Mouse (Mus musculus): ENCODE measurements around the gene Rap1gap. TPM values are rescaled to one million over a fixed set of nuclear protein-coding genes. Genes with fewer than 3 reads are reported as not detected.
A peak's percentile ranks its signal among the peaks of the same experiment; 100 is the strongest.

Rap1gap gene
- polyA plus RNA-seq (2017; shearing (Covaris generic)) = 1 to 10 TPM in 2 of 3 experiments, under 1 TPM in 1; 0.45 to 2.3 (median 1.9) TPM

DNA sequence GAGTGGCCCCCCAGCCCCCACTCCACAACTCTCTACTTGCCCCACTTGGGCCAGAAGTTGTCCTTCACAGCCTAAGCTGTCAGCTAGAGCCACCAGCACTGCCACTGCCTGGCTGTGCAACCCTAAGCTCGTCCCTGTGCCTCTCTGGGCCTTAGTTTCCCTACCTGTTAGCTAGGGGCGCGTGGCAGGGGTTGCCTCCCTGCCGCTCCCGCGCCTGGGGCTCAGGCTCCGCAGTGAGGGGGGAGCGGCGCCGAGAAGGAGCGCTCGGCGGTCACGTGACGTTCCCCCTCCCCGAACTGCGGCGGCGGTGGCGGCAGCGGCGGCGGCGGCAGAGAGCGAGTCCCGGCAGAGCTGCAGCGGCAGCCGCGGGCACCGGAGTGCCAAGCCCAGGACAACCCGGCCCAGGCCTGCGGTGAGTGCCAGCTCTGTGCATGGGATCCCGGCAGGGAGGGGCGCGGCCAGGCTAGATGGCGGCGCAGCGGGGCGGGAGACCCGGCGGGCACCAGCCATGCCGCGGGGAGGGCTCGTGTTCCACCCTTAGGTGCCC, at the start of gene Rap1gap:
Rap1gap (plus strand) TSS at position 294 of the 547 bp plus-strand sequence.
- ATAC-seq = no peak

DNA sequence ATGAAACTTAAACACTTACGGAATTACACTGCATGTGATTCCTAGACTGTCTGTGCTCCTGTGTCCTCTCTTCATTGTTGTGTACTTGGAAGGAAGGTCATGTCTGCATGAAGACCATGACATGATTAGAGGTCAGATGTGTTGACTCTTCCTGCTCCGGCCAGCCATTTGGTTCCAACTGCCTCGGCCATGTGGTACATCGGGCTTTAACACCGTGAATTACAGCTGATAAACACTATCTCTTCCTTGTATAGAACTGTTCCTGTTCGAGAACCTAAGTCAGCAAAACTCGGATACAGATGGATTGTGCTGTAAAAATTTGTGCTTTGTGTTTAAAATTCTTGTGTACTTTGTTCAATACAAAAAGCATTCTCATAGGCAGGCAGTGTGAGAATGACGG, 41.7 kb upstream of the Rap1gap start:
- no peak for ATAC-seq

DNA sequence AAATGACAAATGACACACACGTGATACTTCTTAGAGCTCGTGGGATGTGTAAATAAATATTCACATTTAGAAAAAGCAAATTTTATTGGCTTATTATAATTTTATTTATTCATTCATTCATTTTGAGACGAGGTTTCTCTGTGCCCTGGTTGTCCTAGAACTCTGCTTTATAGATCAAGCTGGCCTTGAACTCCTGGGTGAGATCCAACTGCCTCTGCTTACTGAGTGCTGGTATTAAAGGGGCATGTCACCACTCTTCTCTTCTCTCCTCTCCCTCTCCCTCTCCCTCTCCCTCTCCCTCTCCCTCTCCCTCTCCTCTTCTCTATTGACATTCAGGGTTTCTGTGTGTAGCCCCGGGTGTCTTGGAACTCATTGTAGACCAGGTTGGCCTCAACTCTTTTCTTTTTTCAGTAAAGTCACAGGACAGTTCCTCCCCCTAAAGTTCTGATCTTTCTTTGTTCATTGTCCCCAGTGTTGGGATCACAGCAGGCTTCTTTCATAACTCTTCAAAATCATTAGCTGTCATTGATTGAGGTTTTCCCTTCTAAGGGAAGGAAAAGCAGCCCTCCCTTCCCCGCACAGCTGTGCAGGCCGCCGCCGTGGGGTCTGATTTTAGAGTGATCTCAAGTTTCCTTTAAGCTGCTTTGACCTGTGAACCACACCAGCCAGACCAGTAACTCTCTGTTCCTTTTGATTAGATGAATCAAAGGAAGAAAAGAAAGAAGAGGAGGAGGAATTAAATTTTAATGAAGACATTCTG, 36.9 kb upstream of the Rap1gap start:
- no peak for ATAC-seq

DNA sequence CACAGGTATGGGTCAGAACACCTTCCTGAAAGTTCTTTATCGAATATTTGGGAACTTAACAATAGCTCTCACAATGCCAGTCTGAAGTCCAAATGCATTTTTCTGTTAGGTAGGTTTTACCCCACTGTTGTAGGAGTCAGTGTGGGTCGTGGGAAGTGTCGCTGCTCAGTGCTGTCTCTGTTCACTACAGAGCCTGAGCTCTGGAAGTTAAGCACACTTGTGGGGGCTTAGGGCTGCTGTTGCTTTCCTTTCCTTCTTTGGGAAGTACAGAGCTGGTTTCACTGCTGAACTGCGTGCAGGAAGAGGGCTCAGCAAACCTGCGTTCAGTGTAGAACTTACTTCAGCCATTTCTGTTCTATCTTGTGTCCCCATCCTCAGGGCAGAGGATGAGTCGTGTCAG, 36.1 kb upstream of the Rap1gap start:
- ATAC-seq = no peak

DNA sequence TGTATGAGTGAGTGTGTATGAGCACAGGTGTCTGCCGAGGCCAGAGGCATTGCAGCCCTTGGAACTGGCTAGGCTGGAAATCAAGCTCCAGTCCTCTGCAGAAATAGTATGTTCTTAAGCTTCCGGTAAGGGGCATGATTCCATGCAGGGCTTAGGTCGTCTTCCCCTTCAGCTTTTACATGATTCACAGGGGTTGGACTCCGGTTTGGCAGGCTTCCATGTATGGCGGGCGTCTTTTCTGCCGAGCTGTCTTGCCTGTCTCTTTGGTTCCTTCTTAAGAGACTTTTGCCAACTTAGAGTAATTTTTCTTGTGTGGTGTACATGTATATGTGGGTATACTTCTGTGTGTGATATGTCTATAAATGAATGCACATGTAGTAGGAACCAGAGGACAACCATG, 35.2 kb upstream of the Rap1gap start:
- ATAC-seq = no peak

DNA sequence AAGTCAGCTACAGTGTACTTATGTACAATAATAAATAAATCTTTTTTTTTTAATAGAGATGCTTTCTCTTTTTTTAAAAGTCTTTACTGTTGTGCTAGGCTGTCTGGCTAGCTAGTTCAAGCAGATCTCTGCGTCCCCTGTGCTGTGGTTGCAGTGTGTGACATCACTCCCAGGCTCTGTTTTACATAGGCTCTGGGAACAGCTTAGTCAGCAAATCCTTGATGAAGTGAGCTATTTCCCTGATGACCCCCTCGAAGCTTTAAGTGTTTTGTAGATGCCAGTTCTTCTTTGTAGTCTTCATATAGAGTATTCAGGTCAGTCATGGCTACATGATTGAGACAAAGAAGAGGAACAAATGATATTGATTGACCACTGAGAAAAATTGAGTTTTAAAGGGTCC, 34.4 kb upstream of the Rap1gap start:
- no peak for ATAC-seq

DNA sequence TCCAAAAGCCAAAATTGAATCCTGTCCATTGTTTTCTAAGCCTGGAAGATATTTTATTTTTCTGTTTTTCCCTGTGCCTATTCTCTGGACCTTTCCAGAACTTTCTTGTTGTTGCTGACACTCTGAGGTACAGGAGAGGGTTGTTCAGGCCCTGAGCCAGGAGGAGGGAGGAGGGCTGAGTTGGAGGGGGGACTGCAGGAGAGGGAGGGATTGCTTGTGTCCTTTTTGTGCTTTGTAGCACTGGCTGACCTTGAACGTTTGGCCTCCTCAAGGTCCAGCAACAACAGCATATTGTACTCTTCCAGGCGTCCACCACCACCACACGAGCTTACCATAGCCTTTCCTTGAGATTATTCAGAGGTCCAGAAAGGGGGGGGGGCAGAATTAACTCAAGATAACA, 32.9 kb upstream of the Rap1gap start:
- ATAC-seq = no peak

DNA sequence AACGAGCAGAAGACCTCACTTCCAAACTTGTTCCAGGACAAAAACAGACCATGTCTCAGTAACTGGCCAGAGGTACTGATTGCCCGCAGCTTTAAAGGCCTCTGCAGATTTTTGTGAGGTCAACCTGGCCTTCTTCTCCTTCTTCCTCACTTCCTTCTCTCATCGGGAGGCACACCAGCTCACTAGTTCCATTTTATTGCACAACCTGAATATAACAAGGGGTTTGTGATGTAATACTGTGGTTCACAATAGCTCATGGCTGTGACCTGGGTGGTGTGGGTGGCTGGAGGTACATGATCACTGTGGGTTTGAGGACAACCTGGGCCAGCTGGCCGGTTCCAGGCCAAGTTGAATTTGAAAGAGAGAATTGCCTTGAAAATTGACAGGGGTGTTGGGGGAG, 31.1 kb upstream of the Rap1gap start:
- no peak for ATAC-seq

DNA sequence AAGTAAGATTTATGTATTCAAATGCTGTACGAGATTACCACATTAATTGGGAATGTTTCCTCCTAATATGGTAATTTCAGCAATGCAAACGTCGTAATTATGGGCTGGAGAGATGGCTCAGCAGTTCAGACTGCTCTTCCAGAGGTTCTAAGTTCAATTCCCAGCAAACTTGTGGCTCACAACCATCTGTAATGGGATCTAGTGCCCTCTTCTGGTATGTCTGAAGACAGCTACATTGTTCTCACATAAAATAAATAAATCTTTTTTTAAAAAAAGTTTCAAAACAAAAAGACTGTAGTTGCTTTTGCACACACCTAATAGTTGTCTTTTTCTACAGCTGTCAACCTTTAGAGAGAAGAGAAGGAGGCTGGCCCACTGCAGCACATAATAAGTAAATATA, 27.9 kb upstream of the Rap1gap start:
- no peak for ATAC-seq

DNA sequence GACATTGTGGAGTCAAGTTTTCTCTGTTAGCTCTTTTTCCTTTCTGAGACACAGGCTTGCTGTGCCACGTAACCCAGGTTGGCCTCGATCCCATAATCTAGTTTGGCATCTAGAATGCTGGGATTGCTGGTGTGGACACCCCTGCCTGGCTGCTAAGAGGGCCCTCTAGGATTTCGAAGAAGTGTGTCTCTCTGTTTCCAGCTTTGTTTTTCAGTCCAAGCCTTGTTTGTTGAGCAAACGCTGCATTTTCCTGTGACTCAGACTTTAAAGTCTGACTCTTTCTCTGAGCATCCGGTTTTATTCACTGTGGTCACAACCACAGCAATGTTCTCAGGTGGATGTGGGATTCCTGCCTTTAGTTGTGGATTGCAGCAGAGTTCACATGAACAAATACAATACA, 23.0 kb upstream of the Rap1gap start:
- ATAC-seq = peak; percentile 60

DNA sequence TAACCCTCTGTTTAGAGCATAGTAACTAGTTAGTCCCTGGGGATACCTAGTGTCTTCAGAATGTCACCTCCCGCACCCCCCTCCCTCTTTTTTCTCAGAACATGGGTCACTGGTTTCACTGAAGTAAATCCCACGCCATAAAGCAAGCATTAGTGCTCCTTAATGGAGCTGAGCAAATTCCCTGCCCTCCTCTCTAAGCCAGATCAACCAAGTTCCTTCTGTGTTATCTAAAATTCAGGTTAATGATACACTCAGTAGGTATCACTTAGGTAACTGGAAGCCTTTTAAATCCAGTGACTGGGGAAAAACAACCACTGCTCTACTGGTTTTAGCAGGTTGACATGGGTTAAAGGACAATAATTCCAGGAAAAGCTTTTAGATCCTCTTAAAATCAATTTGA, 22.4 kb upstream of the Rap1gap start:
- no peak for ATAC-seq

DNA sequence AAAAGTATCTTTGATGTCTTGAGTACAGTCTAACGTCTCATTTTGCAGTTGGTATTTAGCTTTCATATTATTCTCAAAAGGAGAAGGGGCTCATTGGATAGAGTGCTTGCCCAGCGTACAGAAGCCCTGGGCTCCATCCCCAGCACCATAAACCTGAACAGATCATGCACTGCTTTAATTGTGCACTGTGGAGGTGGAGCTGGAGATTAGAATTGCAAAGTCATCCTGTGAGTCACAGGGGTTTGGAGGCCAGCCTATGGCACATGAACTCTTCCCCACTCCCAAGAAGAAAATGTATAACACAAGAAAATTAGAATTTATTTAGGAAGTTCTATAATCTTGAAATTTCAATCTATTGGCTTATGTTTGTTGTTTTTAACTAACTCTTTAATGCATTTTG, 21.1 kb upstream of the Rap1gap start:
- ATAC-seq = no peak

DNA sequence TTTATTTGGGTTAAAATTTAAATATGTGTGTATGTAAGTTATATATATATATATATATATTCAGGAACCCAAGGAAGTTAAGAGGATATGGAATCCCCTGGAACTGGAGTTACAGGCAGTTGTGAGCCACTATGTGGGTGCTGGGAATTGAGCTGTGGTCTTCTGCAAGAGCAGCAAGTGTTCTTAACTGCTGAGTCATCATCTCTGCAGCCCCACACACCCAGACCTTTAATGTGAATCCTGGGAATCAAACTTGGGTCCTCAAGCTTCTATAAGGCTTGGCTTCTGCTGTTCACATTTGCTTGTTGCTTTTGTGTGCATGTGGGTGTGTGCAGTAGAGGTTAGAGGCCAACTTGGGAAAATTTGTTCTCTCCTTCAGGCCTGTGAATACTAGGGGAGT, 18.3 kb upstream of the Rap1gap start:
- ATAC-seq = no peak

DNA sequence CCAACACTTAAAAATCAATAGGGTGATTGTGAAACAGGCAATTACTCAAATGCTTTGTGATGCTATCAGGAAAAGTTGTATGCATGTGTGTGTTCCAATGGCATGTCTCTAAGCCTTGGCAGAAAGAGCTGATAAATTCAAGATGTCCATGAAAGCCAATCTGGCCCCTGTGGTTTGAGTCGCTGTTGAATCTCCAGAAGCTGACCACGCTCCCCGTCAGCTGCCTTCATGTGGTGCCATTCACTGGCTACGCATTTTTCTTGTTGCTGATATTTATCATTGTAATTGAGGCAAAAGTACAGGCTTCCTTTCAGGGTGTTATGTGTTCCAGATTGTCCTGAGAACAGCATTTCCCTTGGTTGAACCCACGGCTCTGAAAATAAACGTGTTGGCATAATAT, 16.9 kb upstream of the Rap1gap start:
- no peak for ATAC-seq

DNA sequence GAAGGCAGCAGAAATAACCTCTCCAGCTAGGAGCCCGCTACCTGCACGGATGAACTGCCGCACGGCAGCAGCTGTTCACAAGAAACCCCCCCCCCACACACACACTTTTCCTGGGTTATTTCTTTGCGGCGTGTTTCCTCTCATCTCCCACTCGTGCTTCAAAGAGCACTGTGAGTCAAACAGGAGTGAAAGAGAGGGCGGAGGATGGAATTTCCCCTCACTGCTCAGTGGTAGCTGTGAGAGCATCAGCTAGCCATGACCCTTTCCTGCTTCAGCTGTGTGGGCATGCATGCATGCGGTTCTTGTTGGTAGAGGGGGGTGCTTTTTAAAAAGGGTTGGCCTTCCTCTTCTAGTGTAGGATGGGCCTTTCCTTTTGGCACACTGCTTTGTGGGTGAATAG, 16.3 kb upstream of the Rap1gap start:
- no peak for ATAC-seq

DNA sequence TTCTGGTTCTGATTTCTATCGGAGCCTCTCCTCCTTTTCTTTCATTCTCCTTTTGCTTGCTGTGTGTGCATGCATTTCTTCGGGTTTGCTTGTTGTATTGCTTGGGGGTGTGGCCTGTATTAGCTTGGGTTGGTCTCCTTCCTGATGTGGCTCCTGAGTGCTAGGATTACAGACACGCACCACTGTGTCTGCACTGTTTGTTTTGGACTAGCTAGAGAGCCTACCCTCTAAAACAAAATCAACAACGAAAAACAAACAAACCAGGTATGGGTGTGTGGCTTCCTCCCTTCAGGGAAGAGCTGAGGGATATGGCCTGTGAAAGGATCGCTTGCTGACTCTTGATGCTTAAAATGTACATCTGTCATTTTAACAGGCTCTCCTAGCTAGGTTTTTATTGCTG, 13.6 kb upstream of the Rap1gap start:
- no peak for ATAC-seq

DNA sequence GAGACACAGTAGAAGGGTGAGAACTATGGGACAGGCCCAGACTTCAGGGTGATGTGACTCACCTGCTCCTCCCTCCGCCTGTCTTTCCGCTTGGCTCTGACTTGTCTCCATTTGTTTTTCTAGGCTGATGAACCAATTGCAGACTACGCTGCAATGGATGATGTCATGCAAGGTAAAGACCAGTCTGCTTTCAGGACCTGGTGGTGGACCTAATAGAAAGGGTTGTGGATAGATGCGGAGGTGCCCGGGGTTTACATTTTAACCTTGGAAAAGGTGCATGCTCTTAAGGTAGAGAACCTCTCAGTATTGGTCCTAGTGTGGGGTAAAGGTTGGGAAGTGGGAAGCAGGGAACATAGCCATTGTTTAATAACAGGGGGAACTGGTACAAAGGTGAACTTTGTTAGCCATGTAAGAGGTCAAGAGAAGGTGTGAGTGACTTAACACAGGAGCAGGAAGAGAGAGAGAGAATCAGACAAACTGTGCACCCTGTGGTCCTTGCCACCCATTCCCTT, 11.6 kb upstream of the Rap1gap start:
- ATAC-seq = no peak

DNA sequence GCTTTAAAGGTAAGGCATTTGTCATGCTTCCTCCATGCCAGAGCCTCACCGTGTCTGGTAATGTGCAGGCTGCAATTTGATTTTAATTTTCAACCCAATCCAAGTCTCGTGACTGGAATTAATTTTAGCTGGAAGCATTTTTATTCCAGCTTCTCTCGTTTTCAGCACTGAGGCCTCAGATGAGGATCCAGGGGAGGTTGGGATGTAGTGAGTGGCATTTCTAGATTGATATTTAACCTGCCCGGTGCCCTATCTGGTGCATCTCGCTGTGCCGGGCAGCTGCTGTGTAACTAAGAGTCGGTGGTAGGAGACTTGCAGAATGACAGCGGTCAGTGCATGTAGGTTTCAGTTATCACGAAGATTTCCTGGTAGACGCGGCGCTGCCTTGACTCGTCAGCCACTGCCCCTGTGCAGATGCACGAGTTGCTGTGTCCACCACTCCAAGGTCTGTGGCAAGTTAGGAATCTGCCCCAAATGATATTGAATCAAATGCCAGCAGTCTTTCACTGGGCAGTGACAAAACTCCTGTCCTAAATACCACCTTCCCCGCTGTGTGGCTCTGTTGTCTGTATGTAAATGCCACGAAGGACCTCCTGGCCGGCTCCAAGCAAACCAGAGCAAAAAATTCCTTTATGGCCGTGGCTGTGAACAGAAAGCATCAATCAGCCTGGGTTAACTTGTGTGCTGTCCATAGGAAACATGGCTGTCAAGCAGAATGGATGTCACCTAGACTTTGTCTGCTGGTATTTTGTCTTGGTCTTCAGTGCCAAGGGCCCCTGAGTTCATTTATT, 9.1 kb upstream of the Rap1gap start:
- no peak for ATAC-seq

DNA sequence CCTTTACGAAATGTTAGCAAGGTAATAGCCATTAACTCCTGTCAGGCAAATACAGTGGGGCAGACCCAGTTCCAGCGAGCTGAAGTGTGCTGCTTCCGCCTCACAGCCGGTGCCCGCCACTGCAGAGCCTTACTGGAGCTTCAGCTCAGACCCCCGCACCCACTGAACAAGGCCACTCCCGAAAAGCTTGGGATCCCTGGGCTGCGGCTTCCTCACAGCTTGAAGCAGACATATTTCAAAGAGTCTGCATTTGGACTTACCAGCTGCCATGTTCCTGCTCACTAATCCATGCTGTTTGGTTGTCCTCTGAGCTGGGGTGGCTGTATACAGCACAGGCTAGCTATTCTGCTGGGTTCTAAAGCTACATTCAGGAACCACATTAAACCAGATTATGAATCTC, 6.9 kb upstream of the Rap1gap start:
- ATAC-seq = no peak

DNA sequence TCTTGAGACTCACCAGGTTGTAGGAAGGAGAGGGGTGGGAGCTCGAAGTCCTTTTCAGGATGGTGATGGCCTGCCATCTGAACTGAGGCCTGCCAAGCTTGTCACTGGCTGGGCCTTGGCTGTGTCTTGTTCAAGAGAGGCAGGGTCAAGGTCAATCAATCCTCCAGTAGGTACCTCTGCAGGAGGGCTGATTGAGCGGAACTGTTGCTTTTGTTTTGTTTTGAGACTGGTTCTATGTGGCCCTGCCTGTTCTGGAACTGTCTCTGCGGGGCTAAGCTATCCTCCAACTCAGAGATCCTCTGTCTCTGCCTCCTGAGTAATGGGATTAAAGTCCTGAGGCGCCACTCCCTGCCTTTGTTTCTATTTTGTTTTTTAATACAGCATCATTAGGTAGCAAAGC, 5.0 kb upstream of the Rap1gap start:
- no peak for ATAC-seq

DNA sequence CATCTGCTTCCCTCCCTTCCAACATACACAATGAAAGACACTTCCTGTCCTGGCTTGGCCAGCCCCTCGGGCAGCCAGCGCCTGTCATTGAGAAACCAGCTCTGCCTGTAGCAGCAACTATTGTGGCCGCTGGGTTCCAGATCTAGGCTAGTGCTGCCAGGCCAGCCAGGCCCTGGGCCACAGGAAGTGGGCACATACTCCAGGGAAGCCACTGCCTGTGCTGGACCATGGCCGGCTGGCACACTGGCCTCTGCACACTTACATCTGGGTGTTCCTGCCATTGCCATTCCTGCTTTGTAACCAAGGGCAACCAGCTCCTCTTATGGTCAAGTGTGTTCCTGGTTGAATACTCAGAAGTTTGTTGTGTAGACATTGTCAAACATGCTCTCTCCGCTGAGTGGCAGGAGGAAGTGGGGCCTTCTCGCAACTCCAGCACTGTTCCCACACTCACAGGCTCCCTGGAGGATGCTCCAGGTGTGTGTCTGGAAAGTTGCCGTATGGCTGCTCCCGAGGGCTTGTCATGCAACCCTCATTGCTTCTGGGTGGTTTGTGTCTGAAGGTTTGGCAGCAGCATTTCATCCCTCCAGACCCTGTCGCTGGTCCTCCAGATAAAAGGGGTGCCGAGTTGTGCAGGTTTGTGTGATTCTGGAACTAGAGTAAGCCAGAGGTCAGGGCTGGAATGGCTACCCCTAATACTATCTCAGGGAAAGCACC, 4.0 kb upstream of the Rap1gap start:
- no peak for ATAC-seq

DNA sequence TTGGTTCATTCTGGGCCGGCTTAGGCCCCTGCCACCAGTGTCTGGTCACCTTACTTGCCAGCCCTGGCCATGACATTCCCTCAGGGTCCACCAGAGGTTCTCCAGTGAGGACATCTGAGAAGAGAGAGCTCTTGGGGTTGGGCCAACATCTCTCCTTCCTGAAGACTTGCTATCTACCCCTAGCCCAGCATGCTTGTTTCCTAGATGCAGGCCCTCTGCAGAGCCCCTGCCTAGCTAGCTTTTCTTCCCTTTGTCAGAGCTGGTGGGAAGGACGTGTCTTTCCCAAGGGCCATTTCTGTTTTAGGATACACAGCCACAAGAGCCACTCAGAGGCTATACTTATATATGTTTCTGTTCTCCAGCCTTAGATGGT, 3.5 kb upstream of the Rap1gap start:
- ATAC-seq = no peak

DNA sequence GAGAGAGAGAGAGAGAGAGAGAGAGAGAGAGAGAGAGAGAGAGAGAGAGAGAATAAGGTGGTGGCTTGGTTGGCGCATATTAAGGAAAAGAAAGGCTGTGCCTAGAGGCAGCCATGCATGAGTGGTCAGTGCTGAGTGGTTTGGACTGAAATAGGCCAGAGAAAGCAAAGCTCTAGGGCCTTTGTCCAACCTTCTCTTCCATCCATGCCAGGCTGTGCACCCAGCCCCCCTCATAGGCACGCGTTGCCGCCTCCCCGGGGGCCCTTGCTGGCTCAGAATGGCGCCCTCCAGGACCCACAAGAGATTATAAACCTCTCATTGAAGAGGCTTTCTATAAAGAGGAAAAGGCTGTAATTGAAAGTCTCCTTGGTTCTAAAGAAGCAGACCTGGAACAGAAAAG, 3.0 kb upstream of the Rap1gap start:
- ATAC-seq = no peak

Measured in inflammation-experienced regulatory T-cells, adult 6 months (primary cell).